Mouse (Mus musculus): Measurements from ENCODE around the gene Muc4. TPM values are rescaled to one million over a fixed set of nuclear protein-coding genes. Genes with fewer than 3 reads are reported as not detected.

Gene Muc4
- polyA plus RNA-seq, 1 experiment from 2014 or later, result 0.35 TPM

Other genes with a start within 250 kb of the Muc4 start
- 0.17 and 0.40 TPM in 2 replicates for gene Slc51a, start 248.0 kb upstream of the Muc4 start, polyA plus RNA-seq (2014; fragmentation: Nextera tagmentation; extraction: Ambion mirVana)
- not detected in 2 replicates for gene Zdhhc19, start 239.6 kb upstream of the Muc4 start, polyA plus RNA-seq (2014; fragmentation: Nextera tagmentation; extraction: Ambion mirVana)
- gene Tfrc, start 127.0 kb upstream of the Muc4 start, polyA plus RNA-seq (2014; fragmentation: Nextera tagmentation; extraction: Ambion mirVana), result 43.6 and 72.1 TPM in 2 replicates
- gene Tnk2, start 92.0 kb upstream of the Muc4 start, polyA plus RNA-seq (2014; fragmentation: Nextera tagmentation; extraction: Ambion mirVana), result 18.7 and 23.9 TPM in 2 replicates
- not detected in 2 replicates for gene Muc20, start 61.5 kb downstream of the Muc4 start, polyA plus RNA-seq (2014; fragmentation: Nextera tagmentation; extraction: Ambion mirVana)
- gene Smbd1, start 74.6 kb downstream of the Muc4 start, polyA plus RNA-seq (2014; fragmentation: Nextera tagmentation; extraction: Ambion mirVana), result not detected in 2 replicates
- 136 and 147 TPM in 2 replicates for gene Fyttd1, start 141.6 kb downstream of the Muc4 start, polyA plus RNA-seq (2014; fragmentation: Nextera tagmentation; extraction: Ambion mirVana)
- gene Rubcn, start 141.9 kb downstream of the Muc4 start, polyA plus RNA-seq (2014; fragmentation: Nextera tagmentation; extraction: Ambion mirVana), result 29.1 and 34.0 TPM in 2 replicates
- gene Lrch3, start 178.2 kb downstream of the Muc4 start, polyA plus RNA-seq (2014; fragmentation: Nextera tagmentation; extraction: Ambion mirVana), result 49.1 and 49.8 TPM in 2 replicates

Data from neural tube, embryonic 14.5 days (tissue).